Mouse (Mus musculus): ENCODE measurements at regions not wholly inside any gene's neighbourhood (a gene's known extent, or its start where the extent isn't known, plus 50 kb on each side); places are given as distances from the start of the nearest gene placed in this dataset.

DNA sequence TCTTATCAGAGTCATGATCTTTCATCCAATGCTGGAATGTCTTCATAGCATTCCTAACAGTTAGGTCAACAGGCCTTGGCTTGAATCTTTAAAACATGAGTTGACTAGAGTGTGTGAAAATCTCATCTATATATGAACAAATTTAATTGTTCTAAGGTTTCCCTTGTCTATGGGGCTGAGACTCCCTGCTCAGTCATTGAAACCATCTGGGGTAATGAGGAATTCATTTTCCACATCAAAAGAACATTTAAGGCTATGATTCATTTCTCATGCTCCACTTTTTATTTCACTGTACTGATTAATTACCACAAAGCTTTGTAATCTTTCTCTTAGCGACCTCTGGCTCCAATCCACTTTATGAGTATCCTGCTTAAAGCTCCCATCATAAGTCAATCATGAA lies 94.7 kb upstream of the Sash1 start:
- H3K9me3 ChIP-seq (replicated peaks; ENCODE audit: control insufficient read depth, insufficient read depth, low read length, poor library complexity, severe bottlenecking) = no peaks in the 10 kb centered on the region
- no peak overlapping the region for H3K27ac ChIP-seq (ENCODE audit: insufficient read depth, low read length)
- H3K36me3 ChIP-seq (ENCODE audit: control insufficient read depth, insufficient read depth, low read length, poor library complexity, severe bottlenecking) = no peaks in the 10 kb centered on the region
- no peaks in the 10 kb centered on the region for H3K4me1 ChIP-seq (ENCODE audit: control insufficient read depth, insufficient read depth, low read length)
- no peak overlapping the region for H3K4me3 ChIP-seq (ENCODE audit: low read depth, low read length)
- H3K9ac ChIP-seq (ENCODE audit: low read depth, poor library complexity, severe bottlenecking) = no peak overlapping the region
- no peaks in the 10 kb centered on the region for H3K27me3 ChIP-seq (ENCODE audit: control insufficient read depth, insufficient read depth, low read length, poor library complexity, severe bottlenecking)
- TF ChIP-seq POLR2A (IDR thresholded peaks at IDR 0.05; ENCODE audit: insufficient read depth, low read length) = no peak
- TF ChIP-seq EP300 (IDR thresholded peaks at IDR 0.05; ENCODE audit: insufficient read depth, low read depth, low read length) = no peak
- TF ChIP-seq CTCF (IDR thresholded peaks at IDR 0.05; ENCODE audit: low read depth, low read length) = no peak

DNA sequence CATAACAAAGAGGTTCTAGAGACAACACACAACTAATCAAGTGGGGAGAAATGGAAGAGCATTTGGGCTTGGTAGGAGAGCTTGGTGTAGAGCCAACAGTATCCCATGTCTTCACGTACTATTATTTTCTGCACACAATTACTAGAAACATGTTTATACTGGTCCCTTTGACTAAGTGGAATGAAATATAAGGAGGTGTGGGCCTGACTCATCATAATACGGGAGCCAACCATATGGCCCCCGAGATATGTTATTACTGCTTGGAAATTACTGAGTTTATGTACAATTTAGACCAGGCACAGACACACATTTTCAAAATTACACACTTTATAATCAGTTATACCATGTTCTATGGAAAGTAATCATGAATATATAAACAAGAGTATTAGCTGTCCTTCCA lies 92.7 kb upstream of the Sash1 start:
- Histone ChIP-seq H3K4me1 (ENCODE audit: control insufficient read depth, insufficient read depth, low read length) (no peaks in the 10 kb centered on the region), H3K27me3 (ENCODE audit: control insufficient read depth, insufficient read depth, low read length, poor library complexity, severe bottlenecking) (no peaks in the 10 kb centered on the region), H3K27ac (ENCODE audit: insufficient read depth, low read length) (no peak overlapping the region), H3K36me3 (ENCODE audit: control insufficient read depth, insufficient read depth, low read length, poor library complexity, severe bottlenecking) (no peaks in the 10 kb centered on the region), H3K9me3 (replicated peaks; ENCODE audit: control insufficient read depth, insufficient read depth, low read length, poor library complexity, severe bottlenecking) (no peaks in the 10 kb centered on the region), H3K9ac (ENCODE audit: low read depth, poor library complexity, severe bottlenecking) (no peak overlapping the region), H3K4me3 (ENCODE audit: low read depth, low read length) (no peak overlapping the region)
- TF ChIP-seq POLR2A (IDR thresholded peaks at IDR 0.05; ENCODE audit: insufficient read depth, low read length) = no peak
- TF ChIP-seq CTCF (IDR thresholded peaks at IDR 0.05; ENCODE audit: low read depth, low read length) = no peak
- TF ChIP-seq EP300 (IDR thresholded peaks at IDR 0.05; ENCODE audit: insufficient read depth, low read depth, low read length) = no peak

DNA sequence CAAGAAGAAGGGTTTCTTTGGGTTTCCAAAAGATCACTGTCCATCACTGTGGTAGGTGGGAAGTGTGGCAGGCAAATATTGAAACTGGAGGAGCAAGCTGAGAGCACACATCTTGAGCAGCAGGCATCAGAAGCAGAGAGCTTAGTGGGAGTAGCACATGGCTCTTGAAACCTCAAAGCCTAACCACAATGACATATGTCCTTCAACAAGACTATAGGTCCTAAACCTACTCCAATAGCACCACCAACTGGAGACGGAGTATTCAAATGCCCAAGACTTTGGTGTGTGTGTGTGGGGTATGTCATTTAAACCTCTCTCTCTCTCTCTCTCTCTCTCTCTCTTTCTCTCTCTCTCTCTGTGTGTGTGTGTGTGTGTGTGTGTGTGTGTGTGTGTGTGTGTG lies 88.1 kb upstream of the Sash1 start:
- Histone ChIP-seq H3K9ac (ENCODE audit: low read depth, poor library complexity, severe bottlenecking) (no peak overlapping the region), H3K27ac (ENCODE audit: insufficient read depth, low read length) (no peak overlapping the region), H3K36me3 (ENCODE audit: control insufficient read depth, insufficient read depth, low read length, poor library complexity, severe bottlenecking) (no peaks in the 10 kb centered on the region), H3K4me3 (ENCODE audit: low read depth, low read length) (no peak overlapping the region), H3K9me3 (replicated peaks; ENCODE audit: control insufficient read depth, insufficient read depth, low read length, poor library complexity, severe bottlenecking) (no peaks in the 10 kb centered on the region), H3K27me3 (ENCODE audit: control insufficient read depth, insufficient read depth, low read length, poor library complexity, severe bottlenecking) (no peaks in the 10 kb centered on the region), H3K4me1 (ENCODE audit: control insufficient read depth, insufficient read depth, low read length) (no peaks in the 10 kb centered on the region)
- TF ChIP-seq CTCF (IDR thresholded peaks at IDR 0.05; ENCODE audit: low read depth, low read length) (no peak), EP300 (IDR thresholded peaks at IDR 0.05; ENCODE audit: insufficient read depth, low read depth, low read length) (no peak), POLR2A (IDR thresholded peaks at IDR 0.05; ENCODE audit: insufficient read depth, low read length) (no peak)

DNA sequence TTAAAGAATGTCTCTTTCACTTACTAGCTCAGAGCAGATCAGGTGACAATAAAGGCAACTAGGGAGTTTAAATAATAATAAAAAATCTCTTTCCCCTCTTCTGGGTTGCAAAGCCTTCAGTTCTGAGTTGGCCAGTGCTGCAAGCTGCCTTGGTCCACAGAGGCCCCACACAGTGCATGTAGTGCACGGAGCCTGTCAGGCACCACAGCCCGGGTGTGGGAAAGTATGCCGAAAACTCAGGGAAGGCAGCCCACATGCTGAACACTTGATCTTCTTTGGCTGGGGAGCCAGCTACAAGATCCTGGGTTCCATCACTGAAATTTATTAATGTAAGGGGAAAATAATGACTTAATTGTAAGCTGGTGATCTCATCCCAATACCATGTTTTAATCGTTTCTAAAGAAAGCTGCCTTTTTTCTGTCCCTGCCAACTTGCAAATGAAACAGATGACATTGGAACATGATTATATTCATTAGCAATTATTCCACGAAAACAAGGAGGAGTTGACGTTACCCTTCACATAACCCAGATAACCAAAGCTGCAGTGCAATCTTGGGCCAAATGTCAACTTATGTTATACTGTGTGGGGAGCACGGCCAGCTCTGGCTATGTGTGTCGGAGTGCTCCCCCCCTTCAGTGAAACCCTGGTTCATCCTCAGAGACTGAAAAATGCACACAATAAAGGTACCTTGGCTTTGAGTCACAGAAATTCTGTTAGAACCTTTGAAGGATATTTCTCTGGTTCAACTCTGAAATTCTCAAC lies 87.1 kb upstream of the Sash1 start:
- Histone ChIP-seq H3K4me1 (ENCODE audit: control insufficient read depth, insufficient read depth, low read length) (no peaks in the 10 kb centered on the region), H3K9ac (ENCODE audit: low read depth, poor library complexity, severe bottlenecking) (no peak overlapping the region), H3K27me3 (ENCODE audit: control insufficient read depth, insufficient read depth, low read length, poor library complexity, severe bottlenecking) (no peaks in the 10 kb centered on the region), H3K4me3 (ENCODE audit: low read depth, low read length) (no peak overlapping the region), H3K9me3 (replicated peaks; ENCODE audit: control insufficient read depth, insufficient read depth, low read length, poor library complexity, severe bottlenecking) (no peaks in the 10 kb centered on the region), H3K36me3 (ENCODE audit: control insufficient read depth, insufficient read depth, low read length, poor library complexity, severe bottlenecking) (no peaks in the 10 kb centered on the region), H3K27ac (ENCODE audit: insufficient read depth, low read length) (no peak overlapping the region)
- TF ChIP-seq CTCF (IDR thresholded peaks at IDR 0.05; ENCODE audit: low read depth, low read length) = no peak
- TF ChIP-seq EP300 (IDR thresholded peaks at IDR 0.05; ENCODE audit: insufficient read depth, low read depth, low read length) = no peak
- TF ChIP-seq POLR2A (IDR thresholded peaks at IDR 0.05; ENCODE audit: insufficient read depth, low read length) = no peak

DNA sequence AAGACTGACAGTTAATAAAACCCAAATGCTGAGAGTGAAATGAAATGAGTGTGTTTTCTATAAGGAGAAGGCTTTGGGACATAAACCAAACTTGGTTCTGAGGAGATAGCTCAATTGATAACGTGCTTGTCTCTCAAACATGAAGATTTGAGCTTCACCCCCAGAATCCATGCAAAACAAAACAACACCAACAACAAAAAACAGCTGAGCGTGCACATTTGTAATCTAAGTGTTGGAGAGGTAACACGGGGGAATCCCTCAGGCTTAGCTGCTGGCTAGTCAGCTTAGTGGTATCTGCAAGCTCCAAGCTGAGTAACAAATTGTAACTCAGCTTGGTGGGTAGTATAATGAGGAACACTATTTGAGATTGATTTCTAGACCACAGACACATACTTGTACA lies 84.9 kb upstream of the Sash1 start:
- H3K9me3 ChIP-seq (replicated peaks; ENCODE audit: control insufficient read depth, insufficient read depth, low read length, poor library complexity, severe bottlenecking) = no peaks in the 10 kb centered on the region
- H3K27ac ChIP-seq (ENCODE audit: insufficient read depth, low read length) = no peak overlapping the region
- H3K4me1 ChIP-seq (ENCODE audit: control insufficient read depth, insufficient read depth, low read length) = no peaks in the 10 kb centered on the region
- H3K9ac ChIP-seq (ENCODE audit: low read depth, poor library complexity, severe bottlenecking) = no peak overlapping the region
- H3K36me3 ChIP-seq (ENCODE audit: control insufficient read depth, insufficient read depth, low read length, poor library complexity, severe bottlenecking) = no peaks in the 10 kb centered on the region
- TF ChIP-seq CTCF (IDR thresholded peaks at IDR 0.05; ENCODE audit: low read depth, low read length) (no peak), POLR2A (IDR thresholded peaks at IDR 0.05; ENCODE audit: insufficient read depth, low read length) (no peak), EP300 (IDR thresholded peaks at IDR 0.05; ENCODE audit: insufficient read depth, low read depth, low read length) (no peak)
- no peak overlapping the region for H3K4me3 ChIP-seq (ENCODE audit: low read depth, low read length)
- no peaks in the 10 kb centered on the region for H3K27me3 ChIP-seq (ENCODE audit: control insufficient read depth, insufficient read depth, low read length, poor library complexity, severe bottlenecking)

- TF ChIP-seq POLR2A (IDR thresholded peaks at IDR 0.05; ENCODE audit: insufficient read depth, low read length) (no peak), EP300 (IDR thresholded peaks at IDR 0.05; ENCODE audit: insufficient read depth, low read depth, low read length) (no peak), CTCF (IDR thresholded peaks at IDR 0.05; ENCODE audit: low read depth, low read length) (no peak)
- H3K27me3 ChIP-seq (ENCODE audit: control insufficient read depth, insufficient read depth, low read length, poor library complexity, severe bottlenecking) = no peaks in the 10 kb centered on the region
- H3K9ac ChIP-seq (ENCODE audit: low read depth, poor library complexity, severe bottlenecking) = no peak overlapping the region
- H3K27ac ChIP-seq (ENCODE audit: insufficient read depth, low read length) = no peak overlapping the region
- no peaks in the 10 kb centered on the region for H3K9me3 ChIP-seq (replicated peaks; ENCODE audit: control insufficient read depth, insufficient read depth, low read length, poor library complexity, severe bottlenecking)
- no peaks in the 10 kb centered on the region for H3K36me3 ChIP-seq (ENCODE audit: control insufficient read depth, insufficient read depth, low read length, poor library complexity, severe bottlenecking)
- H3K4me3 ChIP-seq (ENCODE audit: low read depth, low read length) = no peak overlapping the region
- no peaks in the 10 kb centered on the region for H3K4me1 ChIP-seq (ENCODE audit: control insufficient read depth, insufficient read depth, low read length)
Observed at GRCm38 (mm10) chr10:8969586-8969985, 83.7 kb upstream of the Sash1 start.

Measured in ES-Bruce4 (cell line).